Mouse (Mus musculus): ENCODE results near the gene Nr2f6. TPM values are rescaled to one million over a fixed set of nuclear protein-coding genes. Genes with fewer than 3 reads are reported as not detected.
A peak's percentile ranks its signal among the peaks of the same experiment; 100 is the strongest.

The Nr2f6 gene
- polyA plus RNA-seq, 1 experiment from 2014 or later, result 18.8 TPM

GRCm38 (mm10) chr8:71385212-71385835 is 3.6 kb upstream of the Nr2f6 start:
- Histone ChIP-seq H3K27me3 (peaks cover 35% of the 10 kb centered on the region), H3K36me3 (no peaks in the 10 kb centered on the region), H3K9me3 (replicated peaks) (no peaks in the 10 kb centered on the region), H3K4me1 (replicated peaks) (peaks cover 32% of the 10 kb centered on the region), H3K4me2 (no peak overlapping the region), H3K27ac (no peak overlapping the region; the same call in 1 of the 2 replicates), H3K4me3 (replicated peaks) (no peak overlapping the region), H3K9ac (no peak overlapping the region)
- ATAC-seq (ENCODE audit: low read depth) (no peak), DNase-seq (no peak)
- WGBS (ENCODE audit: insufficient replicate concordance), result 67% methylated on average over 12 of the region's 12 CpGs

DNA sequence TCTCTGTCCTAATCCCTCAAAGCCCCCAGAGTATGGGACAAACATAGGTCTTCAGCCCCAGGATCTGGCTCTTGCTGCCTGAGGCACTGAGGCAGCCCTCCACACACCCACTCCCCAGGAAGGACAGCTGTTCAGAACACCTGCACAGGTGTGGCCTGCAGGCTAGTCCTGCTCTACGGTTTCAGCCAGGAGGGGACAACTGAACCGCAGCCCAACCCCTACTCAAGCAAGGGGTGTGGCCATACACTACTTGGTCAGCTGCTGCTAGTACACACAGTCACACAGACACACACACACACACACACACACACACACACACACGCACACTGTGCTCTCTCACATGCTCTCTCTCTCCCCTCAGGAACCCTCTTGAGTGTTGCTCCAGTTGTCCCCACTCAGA is 2.1 kb upstream of the Nr2f6 start:
- H3K4me2 ChIP-seq, result peak overlapping the region; percentile 21; the same call in 1 of the 2 replicates
- peaks cover 45% of the 10 kb centered on the region for H3K4me1 ChIP-seq (replicated peaks)
- peaks cover 50% of the 10 kb centered on the region for H3K27me3 ChIP-seq
- ATAC-seq (ENCODE audit: low read depth) (no peak), DNase-seq (no peak)
- no peak overlapping the region for H3K4me3 ChIP-seq (replicated peaks)
- WGBS (ENCODE audit: insufficient replicate concordance), result 52% methylated on average over 3 of the region's 3 CpGs
- no peaks in the 10 kb centered on the region for H3K9me3 ChIP-seq (replicated peaks)
- no peaks in the 10 kb centered on the region for H3K36me3 ChIP-seq
- H3K9ac ChIP-seq, result no peak overlapping the region
- peak overlapping the region; percentile 75 for H3K27ac ChIP-seq

DNA sequence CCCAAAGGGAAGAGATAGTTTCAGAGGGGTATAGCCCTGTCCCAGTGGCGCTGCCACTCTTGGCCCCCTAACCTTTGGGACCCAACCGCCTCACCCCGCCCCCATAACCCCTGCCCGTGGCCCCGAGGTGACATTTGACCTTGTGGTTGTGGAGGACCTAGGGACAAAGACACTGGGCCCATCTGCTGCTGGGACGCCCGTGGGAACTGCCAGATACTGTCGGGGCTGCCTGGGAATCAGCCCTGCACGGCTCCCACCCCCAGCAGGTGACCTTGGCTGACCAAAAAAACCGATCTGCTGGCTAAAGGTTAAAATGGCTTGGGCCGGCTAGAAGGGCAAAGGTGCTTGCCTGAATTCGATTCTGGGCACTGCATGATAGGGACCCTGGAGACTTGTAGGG is 1.6 kb upstream of the Nr2f6 start:
- Histone ChIP-seq H3K27ac (peak overlapping the region; percentile 75), H3K9me3 (replicated peaks) (no peaks in the 10 kb centered on the region), H3K4me3 (replicated peaks) (no peak overlapping the region), H3K27me3 (peaks cover 55% of the 10 kb centered on the region), H3K4me2 (peak overlapping the region; percentile 84; the same call in 1 of the 2 replicates), H3K4me1 (replicated peaks) (peaks cover 49% of the 10 kb centered on the region), H3K9ac (no peak overlapping the region), H3K36me3 (no peaks in the 10 kb centered on the region)
- WGBS (ENCODE audit: insufficient replicate concordance), result 53% methylated on average over 12 of the region's 12 CpGs
- ATAC-seq (ENCODE audit: low read depth) (0 out of 2 replicates have a peak, but pooled peaks have one; percentile 2), DNase-seq (no peak)

DNA sequence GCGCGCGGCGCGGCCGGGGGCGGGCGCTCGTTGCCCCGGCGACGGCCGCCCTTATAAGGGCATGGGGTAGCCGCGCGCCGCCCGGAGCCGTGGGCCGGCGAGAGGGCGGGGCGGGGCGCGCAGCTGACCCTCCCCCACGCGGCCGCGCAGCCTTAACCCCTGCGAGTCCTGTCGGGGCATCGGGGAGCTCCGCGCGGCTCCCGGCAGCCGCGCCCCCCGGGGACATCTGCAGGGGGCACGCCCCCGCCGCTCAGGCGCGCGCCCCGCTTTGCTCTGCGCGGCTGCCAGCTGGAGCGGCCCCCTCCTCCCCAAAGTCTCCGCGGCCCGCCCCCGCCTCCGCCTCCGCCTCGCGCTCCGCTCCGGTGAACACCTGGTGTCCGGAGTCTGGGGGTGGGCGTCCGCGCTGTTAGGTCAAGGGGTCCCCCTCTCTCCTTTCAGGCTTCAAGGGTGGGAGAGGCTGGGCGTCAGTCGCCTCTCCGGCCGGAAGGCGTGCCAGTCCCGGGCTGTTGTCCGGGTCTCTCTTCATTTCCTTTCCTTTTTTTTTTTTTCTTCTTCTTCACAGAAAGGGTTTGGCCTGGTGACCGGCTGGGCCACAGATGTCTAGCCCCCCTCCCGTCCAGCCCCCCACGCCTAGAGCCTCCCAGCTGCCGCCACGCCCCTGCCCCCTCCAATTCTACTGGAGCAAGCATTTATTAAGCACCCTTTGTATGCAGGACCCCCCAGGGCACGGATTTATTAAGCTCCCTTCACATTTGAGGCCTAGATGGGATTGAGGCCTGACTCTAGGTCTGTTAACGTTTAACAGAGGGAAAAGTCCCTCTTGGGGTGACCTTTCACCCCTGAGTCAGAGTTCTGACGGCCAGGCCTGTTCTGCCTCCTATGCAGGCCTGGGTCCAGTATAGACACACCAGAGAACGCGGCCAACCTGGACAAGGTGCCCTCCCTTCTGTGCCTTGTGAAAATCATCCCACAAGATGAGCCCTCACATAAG is 506 bp upstream of the Nr2f6 start:
- Histone ChIP-seq H3K27ac (peak overlapping the region; percentile 75), H3K36me3 (peaks cover 8% of the 10 kb centered on the region; the same call in 1 of the 2 replicates)

DNA sequence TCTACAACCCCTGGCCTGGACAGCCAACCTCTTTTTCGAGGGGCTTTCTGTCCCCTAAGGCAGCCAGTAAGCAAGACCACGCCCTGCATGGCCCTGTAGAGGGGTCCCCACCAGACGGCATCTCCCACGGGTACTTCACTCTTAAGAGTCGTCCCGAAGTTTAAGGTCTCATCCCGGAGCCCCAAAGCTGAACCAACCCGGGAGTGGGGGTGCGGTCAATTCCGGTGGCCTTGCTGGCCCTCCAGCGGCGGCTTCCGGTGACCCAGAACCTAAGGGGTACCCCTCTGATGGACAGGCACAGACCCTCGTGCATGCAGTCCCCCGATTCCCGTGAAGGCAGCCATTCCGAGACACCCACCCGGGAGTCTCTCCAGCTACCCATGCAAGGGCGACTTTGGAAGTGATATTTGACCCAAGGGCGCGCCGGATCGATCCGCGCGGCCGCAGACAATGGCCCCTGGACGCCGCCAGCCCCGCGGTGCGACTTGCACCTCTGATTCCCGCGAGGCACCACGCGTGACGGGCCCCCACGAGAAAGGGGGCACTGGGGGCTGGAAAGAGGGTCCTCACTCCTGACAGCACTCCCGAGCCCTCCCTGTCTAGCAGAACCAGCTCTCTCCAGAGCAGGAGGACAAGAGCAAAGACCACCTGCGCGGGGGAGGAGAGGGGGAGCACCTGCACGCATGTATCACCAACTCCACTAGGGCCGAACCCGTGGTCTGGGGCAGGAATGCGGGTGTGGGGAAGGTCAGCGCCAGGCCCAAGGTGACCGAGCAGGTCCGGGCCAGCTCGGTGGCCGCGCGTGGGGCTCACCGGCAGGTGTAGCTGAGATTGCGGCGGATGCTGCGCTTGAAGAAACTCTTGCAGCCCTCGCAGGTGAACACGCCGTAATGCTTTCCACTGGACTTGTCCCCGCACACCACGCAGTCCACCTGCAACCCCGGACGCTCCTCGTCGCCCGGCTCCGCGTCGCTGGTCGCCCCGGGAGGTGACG is 1.3 kb downstream of the Nr2f6 start:
- Histone ChIP-seq H3K4me3 (replicated peaks) (peak overlapping the region; percentile 68), H3K27ac (peak overlapping the region; percentile 73), H3K36me3 (peaks cover 13% of the 10 kb centered on the region; the same call in 1 of the 2 replicates), H3K4me2 (peak overlapping the region; percentile 84), H3K27me3 (peaks cover 80% of the 10 kb centered on the region), H3K9me3 (replicated peaks) (no peaks in the 10 kb centered on the region), H3K9ac (peak overlapping the region; percentile 77), H3K4me1 (replicated peaks) (peaks cover 73% of the 10 kb centered on the region)
- ATAC-seq (ENCODE audit: low read depth), result no peak
- DNase-seq, result no peak
- WGBS (ENCODE audit: insufficient replicate concordance), result 6% methylated on average over 72 of the region's 72 CpGs

More for the DNA sequence above, 506 bp upstream of the Nr2f6 start:
- DNase-seq (peak; percentile 56), ATAC-seq (ENCODE audit: low read depth) (peak; percentile 80)
- peak overlapping the region; percentile 63 for H3K9ac ChIP-seq
- H3K27me3 ChIP-seq, result peaks cover 64% of the 10 kb centered on the region
- peak overlapping the region; percentile 68 for H3K4me3 ChIP-seq (replicated peaks)
- H3K4me1 ChIP-seq (replicated peaks), result peaks cover 55% of the 10 kb centered on the region
- H3K4me2 ChIP-seq, result peak overlapping the region; percentile 84
- WGBS (ENCODE audit: insufficient replicate concordance), result 9% methylated on average over 41 of the region's 80 CpGs
- no peaks in the 10 kb centered on the region for H3K9me3 ChIP-seq (replicated peaks)

- 57% methylated on average over 3 of the region's 3 CpGs for WGBS (ENCODE audit: insufficient replicate concordance)
- peaks cover 80% of the 10 kb centered on the region for H3K27me3 ChIP-seq
- ATAC-seq (ENCODE audit: low read depth), result no peak
Measured at GRCm38 (mm10) chr8:71379512-71380075, 2.2 kb downstream of the Nr2f6 start.

DNA sequence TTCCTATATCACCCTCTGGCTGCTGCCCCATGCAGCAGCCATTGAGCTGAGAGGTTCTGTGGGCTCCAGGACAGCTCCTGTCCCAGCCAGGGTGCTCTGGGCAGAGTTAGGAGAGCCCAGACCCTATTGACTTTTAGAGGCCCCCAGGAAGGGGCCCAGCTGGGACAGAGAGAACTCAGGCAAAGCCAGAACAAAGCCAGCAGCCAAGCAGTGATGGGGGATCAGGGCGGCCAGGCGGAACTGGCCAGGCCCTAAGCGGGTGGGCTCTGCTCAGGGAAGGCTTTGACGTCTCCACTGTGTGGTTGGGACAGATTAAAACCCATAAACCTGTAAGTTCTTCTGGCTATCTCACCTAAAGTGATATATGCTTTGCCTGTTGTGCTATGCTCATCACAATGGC is 2.8 kb downstream of the Nr2f6 start:
- Histone ChIP-seq H3K27ac (no peak overlapping the region), H3K4me1 (replicated peaks) (peaks cover 85% of the 10 kb centered on the region), H3K4me3 (replicated peaks) (peak overlapping the region; percentile 68; the same call in 1 of the 2 replicates), H3K27me3 (peaks cover 80% of the 10 kb centered on the region), H3K4me2 (peak overlapping the region; percentile 84), H3K9me3 (replicated peaks) (no peaks in the 10 kb centered on the region), H3K36me3 (peaks cover 20% of the 10 kb centered on the region), H3K9ac (no peak overlapping the region; the same call in 1 of the 2 replicates)
- DNase-seq (no peak), ATAC-seq (ENCODE audit: low read depth) (no peak)
- WGBS (ENCODE audit: insufficient replicate concordance), result 69% methylated on average over 4 of the region's 4 CpGs

More at GRCm38 (mm10) chr8:71379512-71380075, 2.2 kb downstream of the Nr2f6 start:
- H3K27ac ChIP-seq, result peak overlapping the region; percentile 53
- H3K4me3 ChIP-seq (replicated peaks), result peak overlapping the region; percentile 68
- H3K36me3 ChIP-seq, result peaks cover 14% of the 10 kb centered on the region; the same call in 1 of the 2 replicates
- H3K9me3 ChIP-seq (replicated peaks), result no peaks in the 10 kb centered on the region
- H3K9ac ChIP-seq, result peak overlapping the region; percentile 77
- no peak for DNase-seq
- H3K4me1 ChIP-seq (replicated peaks), result peaks cover 82% of the 10 kb centered on the region
- peak overlapping the region; percentile 84 for H3K4me2 ChIP-seq

- peaks cover 80% of the 10 kb centered on the region for H3K4me1 ChIP-seq (replicated peaks)
- H3K4me3 ChIP-seq (replicated peaks), result peak overlapping the region; percentile 44
- no peak for DNase-seq
- H3K9ac ChIP-seq, result peak overlapping the region; percentile 42; the same call in 1 of the 2 replicates
- no peak for ATAC-seq (ENCODE audit: low read depth)
- H3K36me3 ChIP-seq, result peaks cover 31% of the 10 kb centered on the region
- WGBS (ENCODE audit: insufficient replicate concordance), result 58% methylated on average over 8 of the region's 8 CpGs
- no peaks in the 10 kb centered on the region for H3K9me3 ChIP-seq (replicated peaks)
- no peak overlapping the region for H3K27ac ChIP-seq
- peaks cover 57% of the 10 kb centered on the region for H3K27me3 ChIP-seq
- peak overlapping the region; percentile 75 for H3K4me2 ChIP-seq
Measured at GRCm38 (mm10) chr8:71376423-71377030, 5.2 kb downstream of the Nr2f6 start.

- Histone ChIP-seq H3K36me3 (peaks cover 31% of the 10 kb centered on the region), H3K27ac (peak overlapping the region; percentile 51; the same call in 1 of the 2 replicates), H3K9ac (peak overlapping the region; percentile 42; the same call in 1 of the 2 replicates), H3K4me1 (replicated peaks) (peaks cover 74% of the 10 kb centered on the region), H3K4me2 (peak overlapping the region; percentile 75), H3K4me3 (replicated peaks) (peak overlapping the region; percentile 44), H3K9me3 (replicated peaks) (no peaks in the 10 kb centered on the region), H3K27me3 (peaks cover 50% of the 10 kb centered on the region)
- peak; percentile 15 for ATAC-seq (ENCODE audit: low read depth)
- 13% methylated on average over 74 of the region's 74 CpGs for WGBS (ENCODE audit: insufficient replicate concordance)
- peak; percentile 73 for DNase-seq
Measured at GRCm38 (mm10) chr8:71375581-71376422, 6.0 kb downstream of the Nr2f6 start.

All from liver, embryonic 13.5 days (tissue).